Mouse (Mus musculus): ENCODE measurements around the gene Ifnar1. TPM values are rescaled to one million over a fixed set of nuclear protein-coding genes. Genes with fewer than 3 reads are reported as not detected.

The Ifnar1 gene
- polyA plus RNA-seq, 1 experiment from 2014 or later = 24.5 TPM

DNA sequence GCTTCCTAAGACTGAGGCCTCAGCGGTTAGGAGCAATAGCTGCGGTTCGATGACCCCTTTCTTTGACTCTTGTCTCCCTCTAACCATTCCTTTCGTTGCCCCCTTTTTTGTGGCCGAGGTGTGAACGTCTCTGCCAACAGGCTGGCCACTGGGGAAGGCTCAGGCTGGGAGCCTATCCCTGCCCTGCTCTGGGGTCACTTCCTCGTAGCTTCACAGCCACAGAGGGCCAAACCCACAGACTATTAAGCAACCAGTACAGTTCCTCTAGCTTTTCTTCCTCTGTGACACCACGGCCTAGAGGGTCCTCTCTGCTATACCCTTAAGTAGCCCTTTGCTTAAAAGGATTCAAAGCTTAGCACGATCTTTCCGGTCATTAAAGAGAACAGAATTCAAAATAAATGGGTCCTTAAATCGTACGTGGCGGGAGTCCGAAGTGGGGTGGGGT, 61.4 kb downstream of the Ifnar1 start:
- H3K4me3 ChIP-seq = peak overlapping the region; percentile 81

DNA sequence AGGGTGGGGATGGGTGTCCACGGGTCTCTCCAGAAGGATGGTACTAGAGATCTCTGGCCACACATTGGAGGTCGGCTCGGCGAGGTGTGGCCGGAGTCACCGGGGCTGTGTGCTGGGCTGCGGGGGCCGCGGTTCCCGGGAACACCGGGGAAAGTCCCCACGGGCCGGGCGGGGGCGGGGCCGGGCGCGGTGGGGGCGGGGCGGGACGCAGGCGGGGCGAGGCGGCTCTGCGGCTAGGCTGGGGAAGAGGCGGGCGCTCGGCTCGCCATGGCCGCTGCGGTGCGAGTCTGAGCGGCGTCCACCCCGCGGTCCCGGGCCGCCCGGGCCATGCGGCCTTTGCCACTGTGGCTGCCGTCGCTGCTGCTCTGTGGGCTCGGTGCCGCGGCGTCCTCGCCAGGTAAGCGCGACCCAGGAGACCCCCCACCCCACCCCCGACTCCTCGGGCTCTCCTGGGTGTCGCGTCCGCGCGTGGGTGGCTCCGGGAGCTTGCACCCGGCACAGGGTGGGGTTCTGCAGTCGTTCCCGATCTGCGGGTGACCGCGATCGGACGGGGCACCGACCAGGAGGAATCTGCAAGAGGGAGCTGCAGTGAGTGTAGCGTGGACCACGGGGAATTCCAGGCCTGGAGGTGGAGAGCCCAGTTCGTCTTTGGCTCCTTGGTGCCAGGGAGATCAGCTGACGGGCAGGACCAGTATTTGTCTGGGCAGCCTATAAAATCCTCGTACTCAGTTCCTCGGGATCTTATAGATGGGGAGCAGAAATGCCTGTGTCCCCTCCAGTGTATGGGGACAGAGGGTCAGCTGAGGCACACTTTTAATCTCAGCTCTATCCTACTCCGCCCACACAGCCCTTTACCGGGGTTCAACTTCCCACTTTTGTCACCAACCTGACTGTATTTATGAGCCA, 62.1 kb downstream of the Ifnar1 start, which contains the start of gene Ifngr2:
Gene Ifngr2 (plus strand): TSS at position 237 of the 906 bp plus-strand sequence.
- Histone ChIP-seq H3K4me3 (peak within 1 kb of the TSS; percentile 81), H3K27ac (peak within 1 kb of the TSS; percentile 89), H3K9ac (peak within 1 kb of the TSS; percentile 86), H3K4me2 (peak within 1 kb of the TSS; percentile 98), H3K9me3 (replicated peaks) (no peaks in the 10 kb centered on the region), H3K36me3 (0 out of 2 replicates have a peak, but pooled peaks cover 3% of the 10 kb centered on the region), H3K4me1 (peaks cover 84% of the 10 kb centered on the region), H3K27me3 (replicated peaks) (no peaks in the 10 kb centered on the region)
- peak; percentile 78 for ATAC-seq
- WGBS (ENCODE audit: insufficient replicate concordance) = under 1% methylated on average over 52 of the region's 74 CpGs

More for the DNA sequence above, 61.4 kb downstream of the Ifnar1 start:
- 0 out of 2 replicates have a peak, but pooled peaks cover 3% of the 10 kb centered on the region for H3K36me3 ChIP-seq
- ATAC-seq = peak; percentile 33
- no peaks in the 10 kb centered on the region for H3K9me3 ChIP-seq (replicated peaks)
- H3K4me2 ChIP-seq = peak overlapping the region; percentile 98
- peak overlapping the region; percentile 89 for H3K27ac ChIP-seq
- 6% methylated on average over 14 of the region's 14 CpGs for WGBS (ENCODE audit: insufficient replicate concordance)
- H3K27me3 ChIP-seq (replicated peaks) = no peaks in the 10 kb centered on the region
- peaks cover 84% of the 10 kb centered on the region for H3K4me1 ChIP-seq
- peak overlapping the region; percentile 86 for H3K9ac ChIP-seq

DNA sequence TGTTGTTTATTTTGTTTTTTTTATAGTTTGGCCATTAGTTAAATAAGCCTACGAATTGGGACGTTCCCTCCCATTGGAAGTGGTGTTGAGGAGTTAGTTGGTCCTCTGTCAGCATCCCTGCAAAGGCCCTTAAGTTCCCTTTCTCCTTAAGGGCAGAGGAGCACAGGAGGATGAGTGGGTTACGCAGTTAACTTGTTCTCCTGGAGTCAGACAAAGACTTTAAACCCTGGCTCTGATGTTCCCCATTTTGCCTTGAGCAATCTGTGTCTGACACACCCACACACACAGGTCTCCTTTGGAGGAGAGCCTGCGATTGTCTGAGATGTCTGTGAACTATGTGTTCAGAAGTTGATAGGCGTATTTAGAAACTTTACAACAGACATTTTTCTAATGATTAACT, 62.9 kb downstream of the Ifnar1 start:
- no peaks in the 10 kb centered on the region for H3K9me3 ChIP-seq (replicated peaks)
- H3K4me1 ChIP-seq = peaks cover 89% of the 10 kb centered on the region
- H3K27me3 ChIP-seq (replicated peaks) = no peaks in the 10 kb centered on the region; the same call in 1 of the 2 replicates
- WGBS (ENCODE audit: insufficient replicate concordance) = 34% methylated on average over 5 of the region's 5 CpGs
- peak overlapping the region; percentile 86 for H3K9ac ChIP-seq
- no peak overlapping the region; the same call in 1 of the 2 replicates for H3K27ac ChIP-seq
- ATAC-seq = no peak
- 0 out of 2 replicates have a peak, but pooled peaks cover 6% of the 10 kb centered on the region for H3K36me3 ChIP-seq
- peak overlapping the region; percentile 98 for H3K4me2 ChIP-seq
- peak overlapping the region; percentile 81 for H3K4me3 ChIP-seq

DNA sequence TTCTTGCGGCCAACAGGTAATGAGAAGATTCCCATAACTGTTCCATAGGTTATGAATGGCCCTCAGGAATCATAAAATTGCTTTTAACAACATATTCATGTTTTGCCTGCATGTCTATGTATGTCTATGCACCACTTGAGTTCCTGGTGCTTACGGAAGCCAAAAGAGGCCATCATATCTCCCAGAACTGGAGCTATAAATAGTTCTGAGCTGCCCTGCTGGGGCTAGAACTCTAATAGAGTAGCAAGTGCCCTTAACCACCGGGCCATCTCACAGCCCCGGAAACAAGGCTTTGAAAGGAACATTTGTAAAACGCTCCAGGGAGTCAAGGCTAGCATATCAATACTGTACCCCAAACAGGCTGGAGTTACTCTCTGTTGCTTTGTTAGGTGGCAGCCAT, 63.5 kb downstream of the Ifnar1 start:
- H3K27ac ChIP-seq = peak overlapping the region; percentile 52
- no peak for ATAC-seq
- peak overlapping the region; percentile 98 for H3K4me2 ChIP-seq
- H3K36me3 ChIP-seq = 0 out of 2 replicates have a peak, but pooled peaks cover 6% of the 10 kb centered on the region
- peaks cover 90% of the 10 kb centered on the region for H3K4me1 ChIP-seq
- peak overlapping the region; percentile 23; the same call in 1 of the 2 replicates for H3K4me3 ChIP-seq
- H3K27me3 ChIP-seq (replicated peaks) = no peaks in the 10 kb centered on the region; the same call in 1 of the 2 replicates
- WGBS (ENCODE audit: insufficient replicate concordance) = 24% methylated on average over 5 of the region's 5 CpGs
- H3K9ac ChIP-seq = peak overlapping the region; percentile 44
- no peaks in the 10 kb centered on the region for H3K9me3 ChIP-seq (replicated peaks)

DNA sequence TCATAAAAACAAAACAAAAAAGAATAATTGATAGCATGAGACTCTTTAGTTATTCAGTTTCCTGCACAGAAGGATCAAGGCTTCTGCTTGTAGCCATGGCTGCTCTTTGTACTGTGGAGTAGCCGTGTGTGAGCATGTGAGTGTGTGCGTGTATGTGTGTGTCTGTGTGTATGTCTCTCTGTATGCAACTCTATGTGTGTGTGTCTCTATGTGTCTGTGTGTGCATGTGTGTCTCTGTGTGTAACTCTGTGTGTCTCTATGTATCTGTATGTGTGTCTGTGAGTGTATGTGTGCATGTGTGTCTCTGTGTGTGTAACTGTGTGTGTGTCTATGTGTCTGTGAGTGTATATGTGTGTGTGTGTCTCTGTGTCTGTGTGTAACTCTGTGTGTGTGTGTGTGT, 64.0 kb downstream of the Ifnar1 start:
- 68% methylated on average over 2 of the region's 2 CpGs for WGBS (ENCODE audit: insufficient replicate concordance)
- 0 out of 2 replicates have a peak, but pooled peaks cover 6% of the 10 kb centered on the region for H3K36me3 ChIP-seq
- peak overlapping the region; percentile 44 for H3K9ac ChIP-seq
- peaks cover 92% of the 10 kb centered on the region for H3K4me1 ChIP-seq
- no peaks in the 10 kb centered on the region for H3K9me3 ChIP-seq (replicated peaks)
- H3K27me3 ChIP-seq (replicated peaks) = no peaks in the 10 kb centered on the region; the same call in 1 of the 2 replicates
- peak overlapping the region; percentile 23; the same call in 1 of the 2 replicates for H3K4me3 ChIP-seq
- peak overlapping the region; percentile 52 for H3K27ac ChIP-seq
- ATAC-seq = no peak
- peak overlapping the region; percentile 98 for H3K4me2 ChIP-seq

DNA sequence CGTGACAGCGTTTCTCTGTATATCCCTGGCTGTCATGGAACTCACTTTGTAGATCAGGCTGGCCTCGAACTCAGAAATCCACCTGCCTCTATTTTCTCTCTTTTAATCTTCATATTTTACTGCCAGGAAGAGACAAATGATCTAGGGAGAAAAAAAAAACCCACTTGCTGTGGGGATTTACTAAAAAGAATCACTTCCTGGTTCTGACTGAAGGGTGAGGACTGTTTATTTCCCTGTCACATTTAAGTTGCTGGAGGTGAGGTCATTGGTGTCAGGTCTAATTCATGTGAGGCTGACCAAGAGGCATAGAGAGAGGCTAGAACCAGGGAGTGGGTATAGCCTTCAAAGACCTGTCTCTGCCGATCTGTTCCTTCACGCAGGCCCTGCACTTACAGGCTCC, 64.6 kb downstream of the Ifnar1 start:
- H3K9me3 ChIP-seq (replicated peaks) = no peaks in the 10 kb centered on the region
- WGBS (ENCODE audit: insufficient replicate concordance) = 70% methylated on average over 5 of the region's 5 CpGs
- no peak overlapping the region for H3K4me3 ChIP-seq
- H3K4me2 ChIP-seq = peak overlapping the region; percentile 98; the same call in 1 of the 2 replicates
- peaks cover 96% of the 10 kb centered on the region for H3K4me1 ChIP-seq
- H3K36me3 ChIP-seq = peaks cover 7% of the 10 kb centered on the region; the same call in 1 of the 2 replicates
- H3K27ac ChIP-seq = no peak overlapping the region
- no peak for ATAC-seq
- peak overlapping the region; percentile 27; the same call in 1 of the 2 replicates for H3K9ac ChIP-seq
- H3K27me3 ChIP-seq (replicated peaks) = no peaks in the 10 kb centered on the region; the same call in 1 of the 2 replicates

DNA sequence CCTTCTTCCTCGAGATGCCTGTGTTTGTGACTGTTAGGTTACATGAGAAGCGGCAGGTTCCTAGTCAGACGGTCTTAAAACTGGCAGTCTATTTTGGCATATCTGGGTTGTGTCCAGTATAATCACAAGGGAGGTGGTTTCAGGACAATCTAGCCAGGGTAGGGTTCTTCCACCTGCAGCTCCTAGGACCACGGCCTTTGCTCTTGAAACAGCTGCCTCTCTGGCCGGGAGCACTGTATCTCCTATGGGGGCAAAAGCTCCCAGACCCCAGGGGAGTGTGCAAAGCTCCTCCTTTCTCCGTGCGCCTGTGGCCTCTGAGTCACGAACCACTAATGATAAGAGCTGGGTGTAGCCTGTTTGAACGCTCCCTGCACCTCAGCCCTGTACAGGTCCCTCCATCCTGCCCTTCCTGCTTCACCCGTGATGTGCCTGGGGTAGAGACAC, 66.1 kb downstream of the Ifnar1 start:
- Histone ChIP-seq H3K4me3 (peak overlapping the region; percentile 8), H3K27ac (peak overlapping the region; percentile 71), H3K27me3 (replicated peaks) (no peaks in the 10 kb centered on the region; the same call in 1 of the 2 replicates), H3K4me1 (peaks cover 89% of the 10 kb centered on the region), H3K4me2 (peak overlapping the region; percentile 57), H3K36me3 (peaks cover 21% of the 10 kb centered on the region), H3K9me3 (replicated peaks) (no peaks in the 10 kb centered on the region), H3K9ac (0 out of 2 replicates have a peak overlapping the region, but pooled peaks have one; percentile 40)
- peak; percentile 79 for ATAC-seq
- WGBS (ENCODE audit: insufficient replicate concordance) = 19% methylated on average over 10 of the region's 10 CpGs

DNA sequence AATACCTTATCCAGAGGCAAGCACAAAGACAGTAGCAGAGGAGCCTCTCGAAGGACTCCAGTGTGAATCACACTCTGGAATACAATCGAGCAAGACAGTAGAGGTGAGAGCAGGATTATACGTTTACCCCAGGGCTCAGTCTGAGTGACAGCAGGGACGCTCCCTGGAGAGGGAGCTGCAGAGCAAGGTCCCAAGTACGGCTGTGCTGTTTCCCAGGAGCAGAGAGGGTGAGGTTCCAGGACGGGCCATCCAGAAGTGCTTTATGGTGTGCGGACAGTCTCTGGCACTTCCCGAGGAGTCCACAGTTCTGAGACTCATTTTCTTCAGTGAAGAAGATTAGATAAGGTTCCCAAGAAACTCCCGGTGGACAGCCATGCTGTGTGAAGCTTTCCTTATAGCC, 67.0 kb downstream of the Ifnar1 start:
- H3K9me3 ChIP-seq (replicated peaks) = no peaks in the 10 kb centered on the region
- peaks cover 26% of the 10 kb centered on the region for H3K36me3 ChIP-seq
- no peak for ATAC-seq
- H3K27ac ChIP-seq = 0 out of 2 replicates have a peak overlapping the region, but pooled peaks have one; percentile 71
- WGBS (ENCODE audit: insufficient replicate concordance) = 58% methylated on average over 9 of the region's 9 CpGs
- no peak overlapping the region for H3K4me3 ChIP-seq
- no peaks in the 10 kb centered on the region; the same call in 1 of the 2 replicates for H3K27me3 ChIP-seq (replicated peaks)
- 0 out of 2 replicates have a peak overlapping the region, but pooled peaks have one; percentile 40 for H3K9ac ChIP-seq
- peaks cover 81% of the 10 kb centered on the region for H3K4me1 ChIP-seq
- H3K4me2 ChIP-seq = peak overlapping the region; percentile 57; the same call in 1 of the 2 replicates

DNA sequence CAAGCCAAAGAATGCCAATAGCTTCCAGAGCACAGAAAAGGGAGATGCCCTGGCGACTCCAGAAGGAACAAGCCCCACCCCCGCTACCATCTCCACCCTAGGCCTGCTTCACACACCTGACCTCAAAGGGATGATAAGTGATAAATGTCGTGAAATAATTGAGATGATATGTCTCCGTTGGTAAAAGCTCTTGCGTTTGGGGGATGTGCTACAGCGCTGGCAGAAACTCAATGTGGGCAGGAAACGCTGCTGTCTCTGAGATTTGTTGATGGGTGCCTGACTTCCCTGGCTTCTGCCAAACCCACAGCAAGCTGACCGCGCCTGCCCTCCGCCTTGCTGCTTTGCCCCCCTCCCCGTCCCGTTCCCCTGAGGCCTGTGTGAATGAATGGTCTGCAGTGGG, 68.6 kb downstream of the Ifnar1 start:
- 22% methylated on average over 12 of the region's 12 CpGs for WGBS (ENCODE audit: insufficient replicate concordance)
- H3K27ac ChIP-seq = no peak overlapping the region

DNA sequence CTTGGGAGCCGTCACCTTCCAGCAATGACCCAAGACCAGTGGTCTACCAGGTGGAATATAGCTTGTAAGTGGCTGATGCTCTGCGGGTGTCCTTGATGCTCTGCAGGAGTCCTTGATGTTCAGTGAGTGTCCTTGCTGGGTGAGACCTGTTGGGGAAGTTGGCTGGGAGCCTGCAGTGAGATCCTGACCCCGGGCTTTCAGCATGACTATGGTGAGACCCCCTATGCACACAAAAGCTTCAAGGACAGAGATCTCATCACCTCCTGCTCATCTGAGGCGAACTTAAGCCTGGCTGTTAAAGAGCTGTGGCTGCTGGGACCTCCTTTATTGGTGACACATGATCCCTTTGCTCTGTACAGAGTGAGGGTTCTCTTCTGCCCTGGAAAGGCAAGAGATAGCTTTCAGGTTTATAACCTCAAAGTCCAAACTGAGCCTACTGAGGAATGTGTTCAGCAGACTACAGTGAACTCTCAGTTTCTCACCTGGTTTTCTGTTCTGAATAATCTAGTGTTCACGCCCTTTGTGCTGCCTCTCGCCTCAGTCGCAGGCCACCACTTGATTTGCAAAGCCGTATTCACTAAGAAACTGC, 70.1 kb downstream of the Ifnar1 start:
- H3K27me3 ChIP-seq (replicated peaks) = no peaks in the 10 kb centered on the region; the same call in 1 of the 2 replicates
- H3K4me1 ChIP-seq = peaks cover 51% of the 10 kb centered on the region
- WGBS (ENCODE audit: insufficient replicate concordance) = 75% methylated on average over 8 of the region's 8 CpGs
- H3K4me2 ChIP-seq = no peak overlapping the region
- no peaks in the 10 kb centered on the region for H3K9me3 ChIP-seq (replicated peaks)
- no peak for ATAC-seq
- no peak overlapping the region for H3K4me3 ChIP-seq
- H3K27ac ChIP-seq = no peak overlapping the region
- peaks cover 48% of the 10 kb centered on the region for H3K36me3 ChIP-seq
- no peak overlapping the region for H3K9ac ChIP-seq

More for the DNA sequence above, 68.6 kb downstream of the Ifnar1 start:
- no peaks in the 10 kb centered on the region for H3K9me3 ChIP-seq (replicated peaks)
- ATAC-seq = no peak
- peaks cover 66% of the 10 kb centered on the region for H3K4me1 ChIP-seq
- no peak overlapping the region for H3K4me3 ChIP-seq
- H3K4me2 ChIP-seq = no peak overlapping the region
- no peak overlapping the region for H3K9ac ChIP-seq
- no peaks in the 10 kb centered on the region; the same call in 1 of the 2 replicates for H3K27me3 ChIP-seq (replicated peaks)
- peaks cover 39% of the 10 kb centered on the region for H3K36me3 ChIP-seq

DNA sequence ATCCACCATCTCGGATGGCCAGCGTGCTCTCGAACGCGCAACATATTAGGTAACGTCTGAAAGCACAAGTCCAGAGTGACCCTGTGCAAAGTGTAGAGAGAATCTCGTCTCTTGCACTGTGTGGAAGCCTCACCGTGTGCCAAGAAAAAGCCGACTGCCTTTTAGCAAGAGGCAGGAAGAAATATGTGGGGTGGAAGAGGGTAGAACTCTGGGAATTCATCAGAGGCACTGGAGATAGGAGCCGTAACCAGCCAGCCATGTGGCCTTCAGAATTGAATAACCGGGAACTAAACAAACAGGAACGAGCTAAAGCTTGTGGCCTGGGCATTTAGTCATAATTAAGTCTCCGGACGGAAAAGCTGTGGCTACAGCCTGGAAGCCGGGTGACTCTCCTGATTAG, 71.6 kb downstream of the Ifnar1 start:
- Histone ChIP-seq H3K4me1 (peaks cover 43% of the 10 kb centered on the region), H3K36me3 (peaks cover 58% of the 10 kb centered on the region), H3K4me3 (no peak overlapping the region), H3K9ac (no peak overlapping the region), H3K9me3 (replicated peaks) (no peaks in the 10 kb centered on the region), H3K27me3 (replicated peaks) (no peaks in the 10 kb centered on the region; the same call in 1 of the 2 replicates), H3K4me2 (no peak overlapping the region), H3K27ac (no peak overlapping the region)
- 84% methylated on average over 15 of the region's 15 CpGs for WGBS (ENCODE audit: insufficient replicate concordance)
- no peak for ATAC-seq
